Mouse (Mus musculus): ENCODE data around the gene Nanos1.

- no peak for TF ChIP-seq POLR2A (IDR thresholded peaks at IDR 0.05; ENCODE audit: borderline replicate concordance, control insufficient read depth, low read depth, low read length)
- no peak for TF ChIP-seq CTCF (IDR thresholded peaks at IDR 0.05; ENCODE audit: control insufficient read depth, insufficient read depth, low read length)
These were observed 24.5 kb upstream of the Nanos1 start for GRCm38 (mm10) chr19:60731299-60731698.
